Mouse (Mus musculus) cerebellum, postnatal 36 days (tissue): ENCODE data around the gene Impdh1.
A peak's percentile ranks its signal among the peaks of the same experiment; 100 is the strongest.
"Not testable (repeated sequence)": the region's sequence is repeated elsewhere in the genome, so short reads cannot be mapped to it uniquely, and the experiment has no call there.

Source experiments
- DNase-seq, 2 experiments: peaks; one replicate each; pipeline ENCODE4 v3.0.0; 2021 to 2022; ENCODE audit warnings: mixed read lengths in 2 of 2

Impdh1 gene

GRCm38 (mm10) chr6:29215881-29216501, at the start of gene Impdh1:
Impdh1 (minus strand) TSS chr6:29216364.
- DNase-seq = peak; percentile 55 to 62

- DNase-seq = no peak
Measured at GRCm38 (mm10) chr6:29264456-29264781, 48.3 kb upstream of the Impdh1 start.

GRCm38 (mm10) chr6:29263650-29264455, 47.7 kb upstream of the Impdh1 start:
- DNase-seq = no peak

GRCm38 (mm10) chr6:29261831-29262230, 45.7 kb upstream of the Impdh1 start:
- DNase-seq = no peak

GRCm38 (mm10) chr6:29259418-29259817, 43.3 kb upstream of the Impdh1 start:
- DNase-seq = no peak

GRCm38 (mm10) chr6:29247072-29247471, 30.9 kb upstream of the Impdh1 start:
- no peak for DNase-seq

- DNase-seq = no peak
Measured at GRCm38 (mm10) chr6:29246585-29246984, 30.4 kb upstream of the Impdh1 start.

- no peak for DNase-seq
Measured at GRCm38 (mm10) chr6:29246183-29246582, 30.0 kb upstream of the Impdh1 start.

GRCm38 (mm10) chr6:29245272-29246120, 29.3 kb upstream of the Impdh1 start:
- DNase-seq = no peak

GRCm38 (mm10) chr6:29242265-29242664, 26.1 kb upstream of the Impdh1 start:
- DNase-seq = no peak

GRCm38 (mm10) chr6:29241697-29242096, 25.5 kb upstream of the Impdh1 start:
- DNase-seq = no peak

GRCm38 (mm10) chr6:29240806-29241205, 24.6 kb upstream of the Impdh1 start:
- DNase-seq = peak; percentile 31 to 51

GRCm38 (mm10) chr6:29234272-29234671, 18.1 kb upstream of the Impdh1 start:
- no peak for DNase-seq

- DNase-seq = no peak
Measured at GRCm38 (mm10) chr6:29233710-29234109, 17.5 kb upstream of the Impdh1 start.

- DNase-seq = no peak
Measured at GRCm38 (mm10) chr6:29232321-29232720, 16.2 kb upstream of the Impdh1 start.

- no peak for DNase-seq
Measured at GRCm38 (mm10) chr6:29231799-29232198, 15.6 kb upstream of the Impdh1 start.

GRCm38 (mm10) chr6:29230386-29230785, 14.2 kb upstream of the Impdh1 start:
- no peak for DNase-seq

- DNase-seq = no peak
Measured at GRCm38 (mm10) chr6:29229265-29229913, 13.2 kb upstream of the Impdh1 start.

GRCm38 (mm10) chr6:29217717-29218116, 1.6 kb upstream of the Impdh1 start:
- not testable (repeated sequence) for DNase-seq

- DNase-seq = no peak
Measured at GRCm38 (mm10) chr6:29215181-29215580, 983 bp downstream of the Impdh1 start.

GRCm38 (mm10) chr6:29214776-29215175, 1.4 kb downstream of the Impdh1 start:
- no peak for DNase-seq

GRCm38 (mm10) chr6:29214245-29214644, 1.9 kb downstream of the Impdh1 start:
- DNase-seq = no peak

- DNase-seq = no peak
Measured at GRCm38 (mm10) chr6:29213436-29213835, 2.7 kb downstream of the Impdh1 start.
